Mouse (Mus musculus): ENCODE results near the gene Tmpo. TPM values are rescaled to one million over a fixed set of nuclear protein-coding genes. Genes with fewer than 3 reads are reported as not detected.

The Tmpo gene
- 47.5 and 49.8 TPM in 2 replicates for polyA plus RNA-seq (2012; rRNA removed)

GRCm38 (mm10) chr10:91180761-91181460 lies at the start of gene Tmpo:
Gene Tmpo, minus strand, starts transcription at chr10:91181315.
- no peaks in the 10 kb centered on the region for H3K27me3 ChIP-seq (ENCODE audit: control insufficient read depth, insufficient read depth, low read length)
- peak within 1 kb of the TSS; percentile 71 for H3K4me3 ChIP-seq (replicated peaks; ENCODE audit: insufficient read depth, low read depth, low read length)
- no peak for DNase-seq
- peaks cover 14% of the 10 kb centered on the region; the same call in 1 of the 2 replicates for H3K4me1 ChIP-seq (ENCODE audit: control insufficient read depth, insufficient read depth, low read length)
- peak within 1 kb of the TSS; percentile 85 for H3K27ac ChIP-seq (ENCODE audit: insufficient read depth, low read length)
- 14% methylated on average over 18 of the region's 18 CpGs for WGBS
- no peak for TF ChIP-seq POLR2A (IDR thresholded peaks at IDR 0.05; ENCODE audit: borderline replicate concordance, insufficient read depth, low read length)
- no peak for TF ChIP-seq CTCF (IDR thresholded peaks at IDR 0.05; ENCODE audit: borderline replicate concordance, insufficient read depth, low read depth, low read length)

GRCm38 (mm10) chr10:91230400-91230799 lies 49.3 kb upstream of the Tmpo start:
- H3K27ac ChIP-seq (ENCODE audit: insufficient read depth, low read length) = no peak overlapping the region
- TF ChIP-seq POLR2A (IDR thresholded peaks at IDR 0.05; ENCODE audit: borderline replicate concordance, insufficient read depth, low read length) = no peak
- TF ChIP-seq CTCF (IDR thresholded peaks at IDR 0.05; ENCODE audit: borderline replicate concordance, insufficient read depth, low read depth, low read length) = no peak
- no peak overlapping the region for H3K4me3 ChIP-seq (replicated peaks; ENCODE audit: insufficient read depth, low read depth, low read length)
- H3K4me1 ChIP-seq (ENCODE audit: control insufficient read depth, insufficient read depth, low read length) = no peaks in the 10 kb centered on the region
- WGBS = 74% methylated on average over 4 of the region's 4 CpGs
- DNase-seq = no peak
- H3K27me3 ChIP-seq (ENCODE audit: control insufficient read depth, insufficient read depth, low read length) = no peaks in the 10 kb centered on the region

- DNase-seq = peak; percentile 12 to 14
- TF ChIP-seq POLR2A (IDR thresholded peaks at IDR 0.05; ENCODE audit: borderline replicate concordance, insufficient read depth, low read length) (no peak), CTCF (IDR thresholded peaks at IDR 0.05; ENCODE audit: borderline replicate concordance, insufficient read depth, low read depth, low read length) (no peak)
- no peaks in the 10 kb centered on the region for H3K27me3 ChIP-seq (ENCODE audit: control insufficient read depth, insufficient read depth, low read length)
- peak overlapping the region; percentile 55 for H3K4me3 ChIP-seq (replicated peaks; ENCODE audit: insufficient read depth, low read depth, low read length)
- WGBS = 11% methylated on average over 7 of the region's 7 CpGs
- 0 out of 2 replicates have a peak overlapping the region, but pooled peaks have one; percentile 11 for H3K27ac ChIP-seq (ENCODE audit: insufficient read depth, low read length)
- no peaks in the 10 kb centered on the region for H3K4me1 ChIP-seq (ENCODE audit: control insufficient read depth, insufficient read depth, low read length)
These were observed 48.4 kb upstream of the Tmpo start for GRCm38 (mm10) chr10:91229518-91229961.

- Histone ChIP-seq H3K27ac (ENCODE audit: insufficient read depth, low read length) (0 out of 2 replicates have a peak overlapping the region, but pooled peaks have one; percentile 11), H3K4me3 (replicated peaks; ENCODE audit: insufficient read depth, low read depth, low read length) (peak overlapping the region; percentile 55), H3K27me3 (ENCODE audit: control insufficient read depth, insufficient read depth, low read length) (no peaks in the 10 kb centered on the region), H3K4me1 (ENCODE audit: control insufficient read depth, insufficient read depth, low read length) (no peaks in the 10 kb centered on the region)
- WGBS = 40% methylated on average over 6 of the region's 6 CpGs
- no peak for DNase-seq
- TF ChIP-seq CTCF (IDR thresholded peaks at IDR 0.05; ENCODE audit: borderline replicate concordance, insufficient read depth, low read depth, low read length) = no peak
- TF ChIP-seq POLR2A (IDR thresholded peaks at IDR 0.05; ENCODE audit: borderline replicate concordance, insufficient read depth, low read length) = no peak
These were observed 47.9 kb upstream of the Tmpo start for GRCm38 (mm10) chr10:91228924-91229517.

GRCm38 (mm10) chr10:91227034-91227433 lies 45.9 kb upstream of the Tmpo start:
- Histone ChIP-seq H3K27me3 (ENCODE audit: control insufficient read depth, insufficient read depth, low read length) (no peaks in the 10 kb centered on the region), H3K4me1 (ENCODE audit: control insufficient read depth, insufficient read depth, low read length) (no peaks in the 10 kb centered on the region), H3K27ac (ENCODE audit: insufficient read depth, low read length) (no peak overlapping the region), H3K4me3 (replicated peaks; ENCODE audit: insufficient read depth, low read depth, low read length) (no peak overlapping the region)
- 39% methylated on average over 4 of the region's 4 CpGs for WGBS
- TF ChIP-seq CTCF (IDR thresholded peaks at IDR 0.05; ENCODE audit: borderline replicate concordance, insufficient read depth, low read depth, low read length) = no peak
- no peak for TF ChIP-seq POLR2A (IDR thresholded peaks at IDR 0.05; ENCODE audit: borderline replicate concordance, insufficient read depth, low read length)
- no peak for DNase-seq

GRCm38 (mm10) chr10:91222398-91223236 lies 41.5 kb upstream of the Tmpo start:
- no peak for TF ChIP-seq POLR2A (IDR thresholded peaks at IDR 0.05; ENCODE audit: borderline replicate concordance, insufficient read depth, low read length)
- TF ChIP-seq CTCF (IDR thresholded peaks at IDR 0.05; ENCODE audit: borderline replicate concordance, insufficient read depth, low read depth, low read length) = no peak
- 82% methylated on average over 9 of the region's 9 CpGs for WGBS
- H3K27me3 ChIP-seq (ENCODE audit: control insufficient read depth, insufficient read depth, low read length) = no peaks in the 10 kb centered on the region
- no peak overlapping the region for H3K4me3 ChIP-seq (replicated peaks; ENCODE audit: insufficient read depth, low read depth, low read length)
- no peak for DNase-seq
- H3K4me1 ChIP-seq (ENCODE audit: control insufficient read depth, insufficient read depth, low read length) = no peaks in the 10 kb centered on the region
- no peak overlapping the region for H3K27ac ChIP-seq (ENCODE audit: insufficient read depth, low read length)

GRCm38 (mm10) chr10:91208899-91209667 lies 28.0 kb upstream of the Tmpo start:
- Histone ChIP-seq H3K27me3 (ENCODE audit: control insufficient read depth, insufficient read depth, low read length) (no peaks in the 10 kb centered on the region), H3K4me1 (ENCODE audit: control insufficient read depth, insufficient read depth, low read length) (no peaks in the 10 kb centered on the region), H3K27ac (ENCODE audit: insufficient read depth, low read length) (no peak overlapping the region), H3K4me3 (replicated peaks; ENCODE audit: insufficient read depth, low read depth, low read length) (no peak overlapping the region)
- TF ChIP-seq CTCF (IDR thresholded peaks at IDR 0.05; ENCODE audit: borderline replicate concordance, insufficient read depth, low read depth, low read length) (no peak), POLR2A (IDR thresholded peaks at IDR 0.05; ENCODE audit: borderline replicate concordance, insufficient read depth, low read length) (no peak)
- 72% methylated on average over 11 of the region's 11 CpGs for WGBS
- no peak for DNase-seq

Data from cerebellum, adult 2 months (tissue).